Mouse (Mus musculus): Measurements from ENCODE around the gene Arhgap19.

Gene Arhgap19

GRCm38 (mm10) chr19:41800986-41801741 is 683 bp downstream of the Arhgap19 start:
- no peak for DNase-seq (ENCODE audit: extremely low spot score, low read depth, low spot score)

- DNase-seq (ENCODE audit: extremely low spot score, low read depth, low spot score) = no peak
Measured at GRCm38 (mm10) chr19:41800451-41800850, 1.4 kb downstream of the Arhgap19 start.

GRCm38 (mm10) chr19:41797536-41797935 is 4.3 kb downstream of the Arhgap19 start:
- DNase-seq (ENCODE audit: extremely low spot score, low read depth, low spot score) = no peak

GRCm38 (mm10) chr19:41796789-41797327 is 5.0 kb downstream of the Arhgap19 start:
- no peak for DNase-seq (ENCODE audit: extremely low spot score, low read depth, low spot score)

- no peak for DNase-seq (ENCODE audit: extremely low spot score, low read depth, low spot score)
Measured at GRCm38 (mm10) chr19:41796148-41796760, 5.6 kb downstream of the Arhgap19 start.

GRCm38 (mm10) chr19:41794901-41795300 is 6.9 kb downstream of the Arhgap19 start:
- DNase-seq (ENCODE audit: extremely low spot score, low read depth, low spot score) = no peak

- DNase-seq (ENCODE audit: extremely low spot score, low read depth, low spot score) = no peak
Measured at GRCm38 (mm10) chr19:41794017-41794416, 7.8 kb downstream of the Arhgap19 start.

GRCm38 (mm10) chr19:41792934-41793486 is 8.8 kb downstream of the Arhgap19 start:
- no peak for DNase-seq (ENCODE audit: extremely low spot score, low read depth, low spot score)

GRCm38 (mm10) chr19:41791384-41791783 is 10.5 kb downstream of the Arhgap19 start:
- no peak for DNase-seq (ENCODE audit: extremely low spot score, low read depth, low spot score)

- no peak for DNase-seq (ENCODE audit: extremely low spot score, low read depth, low spot score)
Measured at GRCm38 (mm10) chr19:41789110-41789961, 12.5 kb downstream of the Arhgap19 start.

- no peak for DNase-seq (ENCODE audit: extremely low spot score, low read depth, low spot score)
Measured at GRCm38 (mm10) chr19:41786896-41787295, 15.0 kb downstream of the Arhgap19 start.

GRCm38 (mm10) chr19:41777514-41777913 is 24.3 kb downstream of the Arhgap19 start:
- DNase-seq (ENCODE audit: extremely low spot score, low read depth, low spot score) = no peak

GRCm38 (mm10) chr19:41768711-41769110 is 33.1 kb downstream of the Arhgap19 start:
- DNase-seq (ENCODE audit: extremely low spot score, low read depth, low spot score) = no peak

- no peak for DNase-seq (ENCODE audit: extremely low spot score, low read depth, low spot score)
Measured at GRCm38 (mm10) chr19:41766628-41767027, 35.2 kb downstream of the Arhgap19 start.

- peak; percentile 90 for DNase-seq (ENCODE audit: extremely low spot score, low read depth, low spot score)
Measured at GRCm38 (mm10) chr19:41763870-41764660, 37.8 kb downstream of the Arhgap19 start.

- no peak for DNase-seq (ENCODE audit: extremely low spot score, low read depth, low spot score)
Measured at GRCm38 (mm10) chr19:41761529-41761928, 40.3 kb downstream of the Arhgap19 start.

- DNase-seq (ENCODE audit: extremely low spot score, low read depth, low spot score) = no peak
Measured at GRCm38 (mm10) chr19:41759765-41760164, 42.1 kb downstream of the Arhgap19 start.

GRCm38 (mm10) chr19:41759270-41759669 is 42.6 kb downstream of the Arhgap19 start:
- DNase-seq (ENCODE audit: extremely low spot score, low read depth, low spot score) = no peak

GRCm38 (mm10) chr19:41754760-41755159 is 47.1 kb downstream of the Arhgap19 start:
- DNase-seq (ENCODE audit: extremely low spot score, low read depth, low spot score) = no peak

- no peak for DNase-seq (ENCODE audit: extremely low spot score, low read depth, low spot score)
Measured at GRCm38 (mm10) chr19:41751906-41752305, 49.9 kb downstream of the Arhgap19 start.

All from hindlimb bud, embryonic 11.5 days (tissue).